ENCODE assay signal across 8 mouse cellular contexts in the genomic region with DNA sequence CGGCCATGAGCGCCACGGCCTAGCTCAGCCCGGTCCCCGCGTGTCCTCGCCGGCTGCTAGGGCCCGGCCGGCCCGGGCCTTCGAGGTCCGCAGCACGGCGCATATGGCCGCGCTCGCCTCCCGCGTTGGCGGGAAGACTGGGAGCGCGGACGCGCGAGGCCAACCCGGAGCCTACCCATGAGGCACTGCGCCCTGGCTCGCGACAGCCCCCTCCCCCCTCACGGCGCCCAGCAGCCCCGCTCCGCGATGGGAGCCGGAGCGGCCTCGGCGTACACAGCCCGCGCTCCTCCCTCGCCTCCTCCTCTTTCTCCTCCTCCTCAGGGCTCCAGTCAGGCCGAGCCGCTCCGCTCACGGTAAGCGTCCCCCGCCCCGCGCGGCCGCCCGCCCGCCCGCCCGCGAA. TPM values are rescaled to one million over a fixed set of nuclear protein-coding genes. Genes with fewer than 3 reads are reported as not detected.
DNase-seq lines count a peak whose midpoint lies in the region; ATAC-seq lines count a peak whose summit lies in the region.

A gene (plus strand): TSS at position 184 of the 400 bp plus-strand sequence.

- H3K9me3 ChIP-seq in megakaryocyte, embryonic 14.5 days: peaks cover 13% of the 10 kb centered on the region

- ATAC-seq in common myeloid progenitor, adult 5-6 weeks (replicated peaks; ENCODE audit: low read depth, poor library complexity, severe bottlenecking): peak; percentile 97

- peak within 1 kb of the TSS; percentile 97 for H3K4me3 ChIP-seq in megakaryocyte, embryonic 14.5 days (replicated peaks)

- peaks cover 5% of the 10 kb centered on the region for H3K36me3 ChIP-seq in megakaryocyte, embryonic 14.5 days (replicated peaks; ENCODE audit: low read length)

- H3K4me1 ChIP-seq in megakaryocyte, embryonic 14.5 days: peaks cover 23% of the 10 kb centered on the region

- DNase-seq in ZHBTc4 (ENCODE audit: low read depth, low spot score): peak; percentile 96
- DNase-seq in gastrocnemius, adult 8-10 months (ENCODE audit: low spot score in 2 of 2): peak; percentile 79 to 87
- DNase-seq in hindlimb bud, embryonic 11.5 days (ENCODE audit: extremely low spot score, low read depth, low spot score): peak; percentile 54
- DNase-seq in left cerebral cortex, adult 8-10 months (ENCODE audit: low spot score in 2 of 2): peak; percentile 62 to 90
- peak; percentile 95 to 96 for DNase-seq in right cerebral cortex, postnatal 10 days (ENCODE audit: low spot score in 2 of 2)
- peak; percentile 83 for DNase-seq in urinary bladder, postnatal 25 days (ENCODE audit: low spot score)

- H3K27me3 ChIP-seq in megakaryocyte, embryonic 14.5 days (replicated peaks): no peaks in the 10 kb centered on the region

RNA-seq across cellular contexts. Expression of the gene that starts here (rescaled TPM):
- total RNA-seq in common myeloid progenitor, adult 5-6 weeks (2017): 85.7 and 93.8 TPM in 2 replicates
- 10 to 100 TPM; 16.5 to 21.0 (median 18.7) TPM for total RNA-seq in gastrocnemius, adult 8-10 months (2022)
- 10 to 100 TPM; 52.8 to 56.3 (median 54.7) TPM for total RNA-seq in left cerebral cortex, adult 8-10 months (2022)
- 1.1 and 3.3 TPM in 2 replicates for polyA plus RNA-seq in megakaryocyte, embryonic 14.5 days (2012; ENCODE audit: insufficient read depth, low replicate concordance)

Comparison
In these comparisons a context has a peak if more than half of its experiments do, and no peak if none do; other contexts are left out.
1. Peak in every context shown above with its lines: DNase-seq, ATAC-seq and H3K4me3 ChIP-seq.